Mouse (Mus musculus): Measurements from ENCODE around the gene Vmn1r129.
"Not testable (repeated sequence)": the region's sequence is repeated elsewhere in the genome, so short reads cannot be mapped to it uniquely, and the experiment has no call there.

Gene Vmn1r129

GRCm38 (mm10) chr7:21361191-21361590 lies at the start of gene Vmn1r129:
Vmn1r129 (minus strand) TSS chr7:21361291.
- DNase-seq (ENCODE audit: low read depth, low spot score) = not testable (repeated sequence)

GRCm38 (mm10) chr7:21349073-21349472 lies 12.0 kb downstream of the Vmn1r129 start, which contains the start of gene Vmn1r128:
Vmn1r128 (plus strand) TSS chr7:21349373.
- not testable (repeated sequence) for DNase-seq (ENCODE audit: low read depth, low spot score)

GRCm38 (mm10) chr7:21319761-21320160 lies 41.3 kb downstream of the Vmn1r129 start, which contains the start of gene Vmn1r127:
Vmn1r127 (minus strand) TSS chr7:21319861.
- DNase-seq (ENCODE audit: low read depth, low spot score) = not testable (repeated sequence)
